Mouse (Mus musculus) thymus, adult 2 months (tissue): Measurements from ENCODE around the gene Med15.

ENCODE experiments used
- CTCF ChIP-seq: fragments of 200-500 bp; IDR thresholded peaks from 2 replicates; pipeline ENCODE4 v1.5.1; 2012; ENCODE audit warnings: mild to moderate bottlenecking, control low read depth, low read length, moderate library complexity, borderline replicate concordance; ENCODE audit not compliant: control insufficient read depth, poor library complexity, insufficient read depth; ENCODE audit errors: extremely low read depth
- POLR2A ChIP-seq: fragments of 200-500 bp; IDR thresholded peaks from 2 replicates; pipeline ENCODE4 v1.6.1; 2012; ENCODE audit warnings: mild to moderate bottlenecking, low read length, control low read depth, moderate library complexity; ENCODE audit not compliant: control insufficient read depth, poor library complexity, insufficient read depth; ENCODE audit errors: extremely low read depth

DNA sequence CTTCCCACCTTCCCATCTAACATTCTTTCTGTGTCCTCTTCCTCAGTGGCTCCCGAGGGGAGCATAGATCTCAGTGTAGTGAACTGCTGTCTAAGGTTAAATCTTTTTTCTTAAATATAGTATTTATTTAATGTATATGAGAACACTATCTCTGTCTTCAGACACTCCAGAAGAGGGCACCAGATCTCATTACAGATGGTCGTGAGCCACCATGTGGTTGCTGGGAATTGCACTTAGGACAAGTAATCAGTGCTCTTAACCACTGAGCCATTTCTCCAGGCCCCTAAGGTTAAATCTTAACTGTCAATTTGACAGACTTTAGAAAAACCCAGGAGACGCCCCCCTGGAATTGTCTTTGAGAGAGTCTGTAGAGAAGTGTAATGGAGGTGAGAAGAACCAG is 670 bp downstream of the Med15 start:
- TF ChIP-seq CTCF (no peak), POLR2A (no peak)
